Comparison of ENCODE assay signal across 8 mouse cellular contexts in genomic region chr8:84712759-84713120, GRCm38 (mm10). TPM values are rescaled to one million over a fixed set of nuclear protein-coding genes. Genes with fewer than 3 reads are reported as not detected.
DNase-seq lines count a peak whose midpoint lies in the region; ATAC-seq and TF ChIP-seq lines count a peak whose summit lies in the region.

No protein-coding gene starts in this region.

- peaks cover 72% of the 10 kb centered on the region for H3K27me3 ChIP-seq in kidney, embryonic 15.5 days
- peaks cover 15% of the 10 kb centered on the region for H3K27me3 ChIP-seq in embryonic facial prominence, embryonic 15.5 days
- peaks cover 14% of the 10 kb centered on the region for H3K27me3 ChIP-seq in hindbrain, embryonic 15.5 days
- peaks cover 17% of the 10 kb centered on the region; the same call in 1 of the 2 replicates for H3K27me3 ChIP-seq in midbrain, postnatal 0 days (ENCODE audit: insufficient read depth, low read length)

- WGBS in kidney, embryonic 15.5 days = 21% methylated on average over 3 of the region's 3 CpGs
- 4% methylated on average over 3 of the region's 3 CpGs for WGBS in embryonic facial prominence, embryonic 15.5 days
- 26% methylated on average over 3 of the region's 3 CpGs for WGBS in hindbrain, embryonic 15.5 days
- 16% methylated on average over 3 of the region's 3 CpGs for WGBS in midbrain, postnatal 0 days

- H3K9ac ChIP-seq in kidney, embryonic 15.5 days = no peak overlapping the region
- H3K9ac ChIP-seq in embryonic facial prominence, embryonic 15.5 days = 0 out of 2 replicates have a peak overlapping the region, but pooled peaks have one; percentile 4
- H3K9ac ChIP-seq in hindbrain, embryonic 15.5 days = no peak overlapping the region
- no peak overlapping the region for H3K9ac ChIP-seq in midbrain, postnatal 0 days (replicated peaks; ENCODE audit: low read length, poor library complexity, severe bottlenecking)

- no peak for DNase-seq in kidney, postnatal 25 days
- DNase-seq in midbrain, postnatal 0 days (ENCODE audit: low spot score) = no peak
- DNase-seq in testis, postnatal 14 days (ENCODE audit: low spot score) = no peak
- no peak for DNase-seq in left cerebral cortex, adult 9 months (ENCODE audit: low spot score in 2 of 2)
- no peak for DNase-seq in thymus, postnatal 0 days (ENCODE audit: low spot score)

- ATAC-seq in kidney, embryonic 15.5 days (replicated peaks; ENCODE audit: low FRiP score) = no peak
- ATAC-seq in embryonic facial prominence, embryonic 15.5 days (ENCODE audit: insufficient number of reproducible peaks, low FRiP score, low TSS enrichment, low read depth) = peak; percentile 66
- ATAC-seq in hindbrain, embryonic 15.5 days (ENCODE audit: low FRiP score, low read depth) = 0 out of 2 replicates have a peak, but pooled peaks have one; percentile 17
- no peak for ATAC-seq in midbrain, postnatal 0 days (ENCODE audit: low FRiP score)

- peaks cover 10% of the 10 kb centered on the region; the same call in 1 of the 2 replicates for H3K36me3 ChIP-seq in kidney, embryonic 15.5 days
- H3K36me3 ChIP-seq in embryonic facial prominence, embryonic 15.5 days = peaks cover 28% of the 10 kb centered on the region
- H3K36me3 ChIP-seq in hindbrain, embryonic 15.5 days = no peaks in the 10 kb centered on the region
- no peaks in the 10 kb centered on the region for H3K36me3 ChIP-seq in midbrain, postnatal 0 days (ENCODE audit: insufficient read depth, low read length)

- H3K9me3 ChIP-seq in kidney, embryonic 15.5 days (replicated peaks) = no peaks in the 10 kb centered on the region
- no peaks in the 10 kb centered on the region for H3K9me3 ChIP-seq in embryonic facial prominence, embryonic 15.5 days (replicated peaks)
- no peaks in the 10 kb centered on the region for H3K9me3 ChIP-seq in hindbrain, embryonic 15.5 days
- no peaks in the 10 kb centered on the region for H3K9me3 ChIP-seq in midbrain, postnatal 0 days (ENCODE audit: low read length)

- no peak overlapping the region for H3K4me3 ChIP-seq in kidney, embryonic 15.5 days (replicated peaks)
- H3K4me3 ChIP-seq in embryonic facial prominence, embryonic 15.5 days (replicated peaks) = no peak overlapping the region
- H3K4me3 ChIP-seq in hindbrain, embryonic 15.5 days = no peak overlapping the region
- H3K4me3 ChIP-seq in midbrain, postnatal 0 days (ENCODE audit: low read depth, low read length) = no peak overlapping the region

- peak overlapping the region; percentile 90 for H3K27ac ChIP-seq in kidney, embryonic 15.5 days
- peak overlapping the region; percentile 95 for H3K27ac ChIP-seq in embryonic facial prominence, embryonic 15.5 days (replicated peaks)
- peak overlapping the region; percentile 84 for H3K27ac ChIP-seq in hindbrain, embryonic 15.5 days (replicated peaks)
- peak overlapping the region; percentile 57 for H3K27ac ChIP-seq in midbrain, postnatal 0 days (ENCODE audit: low read depth, low read length)

- peaks cover 69% of the 10 kb centered on the region for H3K4me1 ChIP-seq in kidney, embryonic 15.5 days
- H3K4me1 ChIP-seq in embryonic facial prominence, embryonic 15.5 days = peaks cover 84% of the 10 kb centered on the region
- peaks cover 70% of the 10 kb centered on the region for H3K4me1 ChIP-seq in hindbrain, embryonic 15.5 days (replicated peaks)
- H3K4me1 ChIP-seq in midbrain, postnatal 0 days (ENCODE audit: insufficient read depth, low read length) = no peaks in the 10 kb centered on the region

- H3K4me2 ChIP-seq in kidney, embryonic 15.5 days = peak overlapping the region; percentile 12; the same call in 1 of the 2 replicates
- H3K4me2 ChIP-seq in embryonic facial prominence, embryonic 15.5 days (replicated peaks) = no peak overlapping the region; the same call in 1 of the 2 replicates
- no peak overlapping the region for H3K4me2 ChIP-seq in hindbrain, embryonic 15.5 days
- H3K4me2 ChIP-seq in midbrain, postnatal 0 days (ENCODE audit: low read depth, low read length, poor library complexity, severe bottlenecking) = no peak overlapping the region

- TF ChIP-seq CTCF in midbrain, postnatal 0 days (IDR thresholded peaks at IDR 0.05) = no peak

RNA-seq across cellular contexts. Expression of gene G430095P16Rik, which starts 10.1 kb away (rescaled TPM):
- polyA plus RNA-seq in kidney, embryonic 15.5 days (2015; fragmentation: Nextera tagmentation; extraction: Ambion mirVana) = 1.9 and 2.3 TPM in 2 replicates
- polyA plus RNA-seq in embryonic facial prominence, embryonic 15.5 days (2015; fragmentation: Nextera tagmentation; extraction: Ambion mirVana) = 4.2 and 4.9 TPM in 2 replicates
- 1.2 and 1.7 TPM in 2 replicates for polyA plus RNA-seq in hindbrain, embryonic 15.5 days (2015; fragmentation: Nextera tagmentation; extraction: Ambion mirVana)
- not detected in 2 replicates for total RNA-seq in midbrain, postnatal 0 days (2014; rRNA removed)
- 0.39 and 0.71 TPM in 2 replicates for polyA plus RNA-seq in midbrain, postnatal 0 days (2015; fragmentation: Nextera tagmentation; extraction: Ambion mirVana)
- 2.4 and 3.6 TPM in 2 replicates for polyA plus RNA-seq in thymus, postnatal 0 days (2015; fragmentation: Nextera tagmentation; extraction: Ambion mirVana)

RNA-seq across cellular contexts. Expression of gene Lyl1, which starts 11.5 kb away (rescaled TPM):
- polyA plus RNA-seq in kidney, embryonic 15.5 days (2015; fragmentation: Nextera tagmentation; extraction: Ambion mirVana) = 7.6 and 7.8 TPM in 2 replicates
- 5.8 and 6.0 TPM in 2 replicates for polyA plus RNA-seq in embryonic facial prominence, embryonic 15.5 days (2015; fragmentation: Nextera tagmentation; extraction: Ambion mirVana)
- polyA plus RNA-seq in hindbrain, embryonic 15.5 days (2015; fragmentation: Nextera tagmentation; extraction: Ambion mirVana) = 3.1 and 3.6 TPM in 2 replicates
- total RNA-seq in midbrain, postnatal 0 days (2014; rRNA removed) = 4.6 and 4.8 TPM in 2 replicates
- 2.0 and 2.8 TPM in 2 replicates for polyA plus RNA-seq in midbrain, postnatal 0 days (2015; fragmentation: Nextera tagmentation; extraction: Ambion mirVana)
- 8.1 and 8.8 TPM in 2 replicates for polyA plus RNA-seq in thymus, postnatal 0 days (2015; fragmentation: Nextera tagmentation; extraction: Ambion mirVana)

RNA-seq across cellular contexts. Expression of gene Nacc1, which starts 25.1 kb away (rescaled TPM):
- polyA plus RNA-seq in kidney, embryonic 15.5 days (2015; fragmentation: Nextera tagmentation; extraction: Ambion mirVana) = 23.9 and 25.6 TPM in 2 replicates
- polyA plus RNA-seq in embryonic facial prominence, embryonic 15.5 days (2015; fragmentation: Nextera tagmentation; extraction: Ambion mirVana) = 16.7 and 16.9 TPM in 2 replicates
- 13.6 and 16.1 TPM in 2 replicates for polyA plus RNA-seq in hindbrain, embryonic 15.5 days (2015; fragmentation: Nextera tagmentation; extraction: Ambion mirVana)
- total RNA-seq in midbrain, postnatal 0 days (2014; rRNA removed) = 87.2 and 102 TPM in 2 replicates
- 13.7 and 13.8 TPM in 2 replicates for polyA plus RNA-seq in midbrain, postnatal 0 days (2015; fragmentation: Nextera tagmentation; extraction: Ambion mirVana)
- 12.1 TPM in 2 replicates for polyA plus RNA-seq in thymus, postnatal 0 days (2015; fragmentation: Nextera tagmentation; extraction: Ambion mirVana)

RNA-seq across cellular contexts. Expression of gene Trmt1, which starts 26.6 kb away (rescaled TPM):
- polyA plus RNA-seq in kidney, embryonic 15.5 days (2015; fragmentation: Nextera tagmentation; extraction: Ambion mirVana) = 68.7 and 73.8 TPM in 2 replicates
- 69.1 and 78.2 TPM in 2 replicates for polyA plus RNA-seq in embryonic facial prominence, embryonic 15.5 days (2015; fragmentation: Nextera tagmentation; extraction: Ambion mirVana)
- polyA plus RNA-seq in hindbrain, embryonic 15.5 days (2015; fragmentation: Nextera tagmentation; extraction: Ambion mirVana) = 62.5 and 65.9 TPM in 2 replicates
- total RNA-seq in midbrain, postnatal 0 days (2014; rRNA removed) = 88.5 and 99.5 TPM in 2 replicates
- 74.2 and 75.0 TPM in 2 replicates for polyA plus RNA-seq in midbrain, postnatal 0 days (2015; fragmentation: Nextera tagmentation; extraction: Ambion mirVana)
- 50.0 and 51.5 TPM in 2 replicates for polyA plus RNA-seq in thymus, postnatal 0 days (2015; fragmentation: Nextera tagmentation; extraction: Ambion mirVana)

RNA-seq across cellular contexts. Expression of gene Ier2, which starts 50.1 kb away (rescaled TPM):
- polyA plus RNA-seq in kidney, embryonic 15.5 days (2015; fragmentation: Nextera tagmentation; extraction: Ambion mirVana) = 73.4 and 80.3 TPM in 2 replicates
- polyA plus RNA-seq in embryonic facial prominence, embryonic 15.5 days (2015; fragmentation: Nextera tagmentation; extraction: Ambion mirVana) = 79.7 and 83.9 TPM in 2 replicates
- polyA plus RNA-seq in hindbrain, embryonic 15.5 days (2015; fragmentation: Nextera tagmentation; extraction: Ambion mirVana) = 18.8 and 24.5 TPM in 2 replicates
- 3.9 and 4.3 TPM in 2 replicates for total RNA-seq in midbrain, postnatal 0 days (2014; rRNA removed)
- 12.8 and 14.7 TPM in 2 replicates for polyA plus RNA-seq in midbrain, postnatal 0 days (2015; fragmentation: Nextera tagmentation; extraction: Ambion mirVana)
- 76.9 and 86.0 TPM in 2 replicates for polyA plus RNA-seq in thymus, postnatal 0 days (2015; fragmentation: Nextera tagmentation; extraction: Ambion mirVana)

Comparison
In these comparisons a context has a peak if more than half of its experiments do, and no peak if none do; other contexts are left out.
1. ATAC-seq: peak in embryonic facial prominence, embryonic 15.5 days (single experiment) and hindbrain, embryonic 15.5 days (single experiment); none in kidney, embryonic 15.5 days (single experiment) and midbrain, postnatal 0 days (single experiment).
2. Peak in every context shown above with its lines, with median percentiles within 50 percentile points of each other: H3K27ac ChIP-seq.